Mouse (Mus musculus) left cerebral cortex, postnatal 25 days (tissue): ENCODE results near the gene Gm20503. TPM values are rescaled to one million over a fixed set of nuclear protein-coding genes. Genes with fewer than 3 reads are reported as not detected.

Experiments used
- DNase-seq, 2 experiments: peaks; one replicate each; pipeline ENCODE4 v3.0.0; 2022; ENCODE audit warnings: low spot score in 2 of 2, mixed read lengths in 1 of 2
- intact Hi-C: fragments of 180-260 bp; cut with DNase I; formaldehyde crosslinking; loops from one replicate; pipeline ENCODE4 v1.15.1; 2025
- total RNA-seq, 2 experiments: library from RNA; stranded (reverse); gene quantifications; 2 replicates each; pipeline ENCODE4 v1.2.3; 2021

The Gm20503 gene
- total RNA-seq, 2 experiments from 2014 or later, result 1.5 to 2.4 TPM

DNA sequence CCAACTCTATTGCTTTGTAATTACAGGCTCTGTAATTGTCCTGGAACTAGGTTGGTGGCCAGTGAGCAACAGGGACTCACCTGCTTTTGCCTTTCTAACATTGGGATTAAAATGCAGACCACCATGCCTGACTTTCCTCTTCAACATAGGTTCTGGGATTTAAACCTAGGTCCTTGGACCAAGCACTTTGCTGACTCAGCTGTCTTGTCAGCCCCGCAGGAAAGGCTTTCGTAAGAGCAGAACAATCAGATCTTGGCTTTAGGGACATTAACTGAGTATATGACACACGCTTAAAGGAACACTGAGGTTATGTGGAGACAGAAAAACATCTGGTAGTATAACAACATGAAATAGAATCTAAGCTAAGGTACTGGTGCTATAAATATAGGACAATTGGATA, 54.9 kb downstream of the Gm20503 start:
- DNase-seq, result no peak
- intact Hi-C loops, result no loop called here

- DNase-seq, result no peak
- intact Hi-C loops, result no loop called here
Observed at GRCm38 (mm10) chr4:59062526-59062925, 59.5 kb downstream of the Gm20503 start.

DNA sequence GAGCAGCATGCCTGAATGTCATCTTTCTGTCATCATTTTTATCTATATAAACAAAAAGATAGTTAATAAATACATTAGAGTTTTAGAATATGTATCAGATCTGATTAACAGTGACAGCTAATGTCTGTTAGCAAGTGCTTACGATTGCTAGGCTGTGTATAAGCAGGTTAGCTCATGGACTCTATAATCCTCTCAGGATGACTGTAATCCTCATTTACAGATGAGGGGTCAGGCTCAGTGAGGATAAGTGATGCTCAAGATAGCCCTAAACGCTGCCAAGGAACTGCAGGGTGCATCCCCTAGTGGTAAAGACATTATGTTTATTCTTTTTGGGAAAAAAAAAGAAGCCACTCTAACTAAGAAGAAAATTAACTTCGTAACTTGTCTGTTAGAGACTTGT, 66.3 kb downstream of the Gm20503 start:
- no peak for DNase-seq
- intact Hi-C loops, result no loop called here

DNA sequence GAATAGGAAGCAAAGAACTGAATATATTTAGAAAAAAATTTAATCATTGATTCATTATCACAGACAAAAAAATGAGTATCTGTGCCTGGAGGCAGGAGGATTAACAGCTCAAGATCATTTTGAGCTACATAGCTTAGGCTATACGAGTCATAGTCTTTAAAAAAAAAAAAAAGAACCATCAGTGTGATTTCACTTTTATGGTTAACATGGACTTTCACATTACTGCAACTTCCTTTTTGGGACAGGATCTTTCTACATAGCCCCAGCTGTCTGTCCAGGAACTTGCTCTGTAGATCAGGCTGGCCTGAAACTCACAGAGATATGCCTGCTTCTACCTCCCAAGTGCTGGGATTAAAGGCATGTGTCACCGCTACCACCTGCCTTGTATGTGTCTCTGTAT, 80.4 kb downstream of the Gm20503 start:
- intact Hi-C loops, result no loop called here
- DNase-seq, result no peak

GRCm38 (mm10) chr4:59089391-59089790, 86.4 kb downstream of the Gm20503 start:
- DNase-seq, result no peak
- intact Hi-C loops, result no loop called here

Other genes starting within 250 kb of the Gm20503 start
- gene Olfr267, start 215.5 kb upstream of the Gm20503 start, total RNA-seq, result under 1 TPM; 0.14 to 0.23 TPM
- gene Ecpas, start 90.5 kb upstream of the Gm20503 start, total RNA-seq, result 100 to 1,000 TPM; 123 to 137 TPM
- gene Zkscan16, start 59.6 kb upstream of the Gm20503 start, total RNA-seq, result 10 to 100 TPM; 40.1 to 42.0 TPM
- 1 to 10 TPM; 1.5 to 1.8 TPM for gene Ptgr1, start 16.1 kb upstream of the Gm20503 start, total RNA-seq
- gene Dnajc25, start 8.1 kb upstream of the Gm20503 start, total RNA-seq, result 1 to 10 TPM; 4.8 to 4.9 TPM
- 10 to 100 TPM; 75.6 to 77.4 TPM for gene Gng10, start 31.9 kb downstream of the Gm20503 start, total RNA-seq
- gene AI481877, start 135.8 kb downstream of the Gm20503 start, total RNA-seq, result not detected
- gene Ugcg, start 186.0 kb downstream of the Gm20503 start, total RNA-seq, result 10 to 100 TPM; 90.6 to 90.9 TPM